In the genomic region with DNA sequence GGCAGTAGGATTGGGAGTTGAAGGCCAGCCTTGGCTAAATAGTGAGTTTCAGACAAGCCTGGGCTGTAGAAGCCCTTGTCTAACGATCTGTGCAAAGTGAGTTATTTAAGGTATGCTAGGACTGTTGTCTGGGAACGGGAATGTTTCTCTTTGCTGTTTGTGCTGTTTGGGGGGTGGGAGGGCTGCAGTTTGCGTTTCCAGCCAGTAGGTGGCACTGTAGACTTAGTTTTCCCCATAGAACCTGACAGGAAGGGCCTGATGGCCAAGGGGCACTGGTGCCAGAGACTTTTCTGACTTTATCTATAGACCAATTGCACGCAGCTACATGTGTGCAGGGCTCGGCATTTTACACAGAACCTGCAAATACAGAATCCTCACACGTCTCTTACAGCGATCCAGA, we compare ENCODE assay signal across 1 mouse cellular context.
TF ChIP-seq lines count a peak whose summit lies in the region.

No protein-coding gene starts in this region.

TF ChIP-seq in CH12.LX, 34 proteins besides CTCF, POLR2A, EP300 and RAD21:
- TF ChIP-seq E2F4 (IDR thresholded peaks at IDR 0.05; ENCODE audit: insufficient replicate concordance, low read depth, low read length) = no peak
- no peak for TF ChIP-seq POLR2AphosphoS2 (IDR thresholded peaks at IDR 0.05; ENCODE audit: low read depth, low read length)
- TF ChIP-seq ZC3H11A (IDR thresholded peaks at IDR 0.05; ENCODE audit: low read depth, low read length) = peak; percentile 3; the same call in 1 of the 2 replicates
- TF ChIP-seq SMC3 (IDR thresholded peaks at IDR 0.05; ENCODE audit: low read depth, low read length) = peak; percentile 77
